Mouse (Mus musculus) right cerebral cortex, postnatal 10 days (tissue): ENCODE measurements at regions not wholly inside any gene's neighbourhood (a gene's known extent, or its start where the extent isn't known, plus 50 kb on each side); places are given as distances from the start of the nearest gene placed in this dataset.
A peak's percentile ranks its signal among the peaks of the same experiment; 100 is the strongest.

Source experiments
- DNase-seq, 2 experiments: peaks; one replicate each; pipeline ENCODE4 v3.0.0; 2021; ENCODE audit warnings: low spot score in 2 of 2

GRCm38 (mm10) chr7:130073388-130073787 lies 446.8 kb downstream of the Ate1 start:
- DNase-seq, result no peak

- peak in 1 of 2 experiments; percentile 48 for DNase-seq
Observed at GRCm38 (mm10) chr7:130073890-130074819, 446.0 kb downstream of the Ate1 start.

- no peak for DNase-seq
Observed at GRCm38 (mm10) chr7:130082662-130083061, 437.5 kb downstream of the Ate1 start.

- no peak for DNase-seq
Observed at GRCm38 (mm10) chr7:130085706-130086105, 434.5 kb downstream of the Ate1 start.

GRCm38 (mm10) chr7:130089896-130090610 lies 430.1 kb downstream of the Ate1 start:
- no peak for DNase-seq

- DNase-seq, result no peak
Observed at GRCm38 (mm10) chr7:130091942-130092341, 428.2 kb downstream of the Ate1 start.

- no peak for DNase-seq
Observed at GRCm38 (mm10) chr7:130095141-130095540, 425.0 kb downstream of the Ate1 start.

- no peak for DNase-seq
Observed at GRCm38 (mm10) chr7:130098606-130099005, 421.6 kb downstream of the Ate1 start.

GRCm38 (mm10) chr7:130102671-130103070 lies 417.5 kb downstream of the Ate1 start:
- DNase-seq, result no peak

GRCm38 (mm10) chr7:130106961-130107360 lies 413.2 kb downstream of the Ate1 start:
- no peak for DNase-seq

GRCm38 (mm10) chr7:130108362-130108761 lies 411.8 kb downstream of the Ate1 start:
- no peak for DNase-seq
